Mouse (Mus musculus) liver, embryonic 16.5 days (tissue): ENCODE results near the gene Lce3f. TPM values are rescaled to one million over a fixed set of nuclear protein-coding genes. Genes with fewer than 3 reads are reported as not detected.

ENCODE experiments used
- ATAC-seq: fragments of 200-750 bp; cut with Nextera tagmentation; 2 replicates; pipeline ENCODE4 v1.8.0; 2017; ENCODE audit warnings: low read depth, mild to moderate bottlenecking, moderate number of reproducible peaks, moderate library complexity
- H3K27ac ChIP-seq: fragments of 300-500 bp; sonication (generic); 2 replicates; pipeline ENCODE4 v1.5.1; 2014; ENCODE audit warnings: mild to moderate bottlenecking, low read length
- H3K27me3 ChIP-seq: fragments of 300-500 bp; sonication (generic); 2 replicates; pipeline ENCODE4 v1.6.1; 2014; ENCODE audit warnings: low read depth, low read length, mixed read lengths; ENCODE audit not compliant: control insufficient read depth, insufficient read depth
- H3K36me3 ChIP-seq: fragments of 300-500 bp; sonication (generic); 2 replicates; pipeline ENCODE4 v1.6.1; 2014; ENCODE audit warnings: mild to moderate bottlenecking; ENCODE audit not compliant: control insufficient read depth, insufficient read depth
- H3K4me1 ChIP-seq: fragments of 300-500 bp; sonication (generic); 2 replicates; pipeline ENCODE4 v1.6.1; 2014; ENCODE audit warnings: low read depth, low read length, mixed read lengths; ENCODE audit not compliant: control insufficient read depth
- H3K4me2 ChIP-seq: fragments of 300-500 bp; sonication (generic); 2 replicates; pipeline ENCODE4 v1.6.1; 2014; ENCODE audit warnings: low read depth, low read length, mixed read lengths
- H3K4me3 ChIP-seq: fragments of 300-500 bp; sonication (generic); 2 replicates; pipeline ENCODE4 v1.5.1; 2014; ENCODE audit warnings: low read depth, mild to moderate bottlenecking, low read length
- H3K9ac ChIP-seq: fragments of 300-500 bp; sonication (generic); 2 replicates; pipeline ENCODE4 v1.6.1; 2014; ENCODE audit warnings: low read depth, low read length
- H3K9me3 ChIP-seq: fragments of 300-500 bp; sonication (generic); replicated peaks from 2 replicates; pipeline ENCODE4 v1.6.1; 2016; ENCODE audit warnings: low read length; ENCODE audit not compliant: control insufficient read depth
- WGBS: fragments of 180-500 bp; shearing (Covaris S2); extraction: QIAGEN DNeasy Blood & Tissue Kit; methylation state at CpG from one replicate; pipeline ENCODE4 v1.1.7; 2014; ENCODE audit not compliant: insufficient replicate concordance; 5-methylcytosine and 5-hydroxymethylcytosine counted together
- polyA plus RNA-seq: library from polyadenylated mRNA; unstranded; fragments of >200 nt; fragmentation: Nextera tagmentation; extraction: Ambion mirVana; gene quantifications from 2 replicates; pipeline ENCODE4 v1.2.1, GENCODE M21; 2015

Gene Lce3f
- not detected in 2 replicates for polyA plus RNA-seq

DNA sequence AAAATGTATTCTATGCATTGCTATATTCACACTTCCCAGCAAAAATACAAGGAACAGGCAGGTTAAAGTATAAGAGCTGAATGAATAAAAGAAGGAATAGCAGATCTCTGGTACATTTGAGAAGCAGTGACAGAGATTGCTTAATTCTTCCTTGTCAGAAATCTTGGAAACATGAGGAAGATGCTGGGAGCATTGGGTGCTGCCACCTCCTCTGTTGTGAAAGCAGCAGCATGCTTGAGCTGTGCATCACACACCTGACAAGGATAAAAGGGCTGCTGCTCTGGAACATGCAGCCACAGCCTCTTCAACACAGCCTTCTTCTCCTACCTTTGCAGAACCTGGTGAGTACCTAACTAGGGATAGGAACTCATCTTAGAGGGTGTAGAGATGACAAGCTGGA is at the start of gene Lce3f:
Lce3f (plus strand) TSS at position 301 of the 400 bp plus-strand sequence.
- Histone ChIP-seq H3K9ac (no peak within 1 kb of the TSS), H3K4me1 (no peaks in the 10 kb centered on the region), H3K4me3 (no peak within 1 kb of the TSS), H3K27me3 (no peaks in the 10 kb centered on the region), H3K4me2 (no peak within 1 kb of the TSS), H3K27ac (no peak within 1 kb of the TSS), H3K9me3 (no peaks in the 10 kb centered on the region), H3K36me3 (no peaks in the 10 kb centered on the region)
- ATAC-seq = no peak

DNA sequence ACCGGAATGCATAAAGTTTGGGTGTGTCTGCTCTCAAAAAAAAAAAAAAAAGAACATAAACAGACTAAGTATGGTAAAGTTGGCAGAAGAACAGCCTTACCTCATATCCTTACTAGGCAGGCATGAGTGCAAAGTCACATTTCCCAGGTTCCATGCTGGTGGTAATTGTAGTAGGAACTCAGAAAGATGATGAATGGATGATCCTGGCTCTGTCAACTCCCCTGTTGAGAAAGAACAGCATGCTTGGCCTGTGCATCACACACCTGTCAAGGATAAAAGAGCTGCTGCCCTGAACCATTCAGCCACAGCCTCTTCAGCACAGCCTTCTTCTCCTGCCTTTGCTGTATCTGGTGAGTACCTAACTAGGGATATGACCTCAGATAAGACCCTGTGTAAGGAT is 47.8 kb upstream of the Lce3f start, which contains the start of gene Lce3c:
Lce3c (plus strand) TSS at position 301 of the 400 bp plus-strand sequence.
- Histone ChIP-seq H3K36me3 (no peaks in the 10 kb centered on the region), H3K9me3 (no peaks in the 10 kb centered on the region), H3K27me3 (no peaks in the 10 kb centered on the region), H3K4me1 (no peaks in the 10 kb centered on the region), H3K27ac (no peak within 1 kb of the TSS), H3K4me2 (no peak within 1 kb of the TSS), H3K9ac (no peak within 1 kb of the TSS), H3K4me3 (no peak within 1 kb of the TSS)
- 57% methylated on average over 1 of the region's 1 CpGs for WGBS
- ATAC-seq = no peak

DNA sequence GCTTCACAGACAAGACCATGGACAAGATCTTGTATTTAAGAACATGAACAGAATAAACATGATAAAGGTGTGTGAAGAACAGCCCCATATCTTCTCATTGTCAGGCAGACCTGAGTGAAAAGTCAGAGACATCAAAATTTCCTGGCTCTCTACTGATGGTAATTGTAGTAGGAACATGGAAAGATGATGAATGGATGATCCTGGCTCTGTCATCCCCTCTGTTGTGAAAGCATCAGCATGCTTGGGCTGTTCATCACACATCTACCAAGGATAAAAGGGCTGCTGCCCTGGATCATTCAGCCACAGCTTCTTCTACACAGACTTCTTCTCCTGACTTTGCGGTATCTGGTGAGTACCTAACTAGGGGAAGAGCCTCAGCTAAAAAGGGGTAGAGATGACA is 34.9 kb upstream of the Lce3f start, which contains the start of gene Lce3d:
Lce3d (plus strand) TSS at position 301 of the 400 bp plus-strand sequence.
- Histone ChIP-seq H3K27me3 (no peaks in the 10 kb centered on the region), H3K9ac (no peak within 1 kb of the TSS), H3K4me3 (no peak within 1 kb of the TSS), H3K27ac (no peak within 1 kb of the TSS), H3K4me1 (no peaks in the 10 kb centered on the region), H3K36me3 (no peaks in the 10 kb centered on the region), H3K4me2 (no peak within 1 kb of the TSS), H3K9me3 (no peaks in the 10 kb centered on the region)
- 73% methylated on average over 1 of the region's 1 CpGs for WGBS
- no peak for ATAC-seq

DNA sequence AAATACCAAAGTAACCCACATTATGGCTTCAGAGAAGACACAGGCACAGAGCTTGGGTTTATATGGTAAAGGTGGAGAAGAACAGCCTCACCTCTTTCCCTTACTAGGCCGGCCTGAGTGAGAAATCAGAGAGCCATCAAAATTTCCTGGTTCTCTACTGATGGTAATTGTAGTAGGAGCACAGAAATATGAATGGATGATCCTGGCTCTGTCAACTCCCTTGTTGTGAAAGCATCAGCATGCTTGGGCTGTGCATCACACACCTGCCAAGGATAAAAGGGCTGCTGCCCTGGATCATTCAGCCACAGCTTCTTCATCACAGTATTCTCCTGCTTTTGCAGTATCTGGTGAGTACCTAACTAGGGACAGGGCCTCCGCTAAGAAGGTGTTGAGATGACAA is 25.3 kb upstream of the Lce3f start, which contains the start of gene Lce3e:
Lce3e (plus strand) TSS at position 301 of the 400 bp plus-strand sequence.
- no peak within 1 kb of the TSS for H3K9ac ChIP-seq
- H3K27me3 ChIP-seq = no peaks in the 10 kb centered on the region
- no peaks in the 10 kb centered on the region for H3K4me1 ChIP-seq
- H3K9me3 ChIP-seq = no peaks in the 10 kb centered on the region
- no peaks in the 10 kb centered on the region for H3K36me3 ChIP-seq
- H3K4me3 ChIP-seq = no peak within 1 kb of the TSS
- H3K27ac ChIP-seq = no peak within 1 kb of the TSS
- 54% methylated on average over 2 of the region's 2 CpGs for WGBS
- H3K4me2 ChIP-seq = no peak within 1 kb of the TSS
- ATAC-seq = no peak

DNA sequence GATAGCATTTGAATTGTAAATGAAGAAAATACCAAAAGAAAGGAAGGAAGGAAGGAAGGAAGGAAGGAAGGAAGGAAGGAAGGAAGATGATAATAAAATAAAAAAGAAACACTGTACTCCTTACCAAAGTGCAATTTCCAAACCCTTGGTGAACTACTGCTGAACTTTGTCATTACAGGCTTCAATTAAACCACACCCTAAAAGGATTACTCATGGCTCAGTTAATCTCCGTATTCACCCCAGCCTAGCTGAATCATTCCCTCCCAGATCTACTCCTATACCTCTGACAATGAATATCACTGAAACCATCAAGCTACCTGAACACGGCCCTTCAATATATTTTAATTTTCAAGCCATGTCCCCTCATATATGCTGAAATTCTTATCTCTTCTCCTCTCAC is 13.5 kb upstream of the Lce3f start:
- no peaks in the 10 kb centered on the region for H3K4me1 ChIP-seq
- no peak overlapping the region for H3K4me3 ChIP-seq
- no peaks in the 10 kb centered on the region for H3K9me3 ChIP-seq
- H3K27ac ChIP-seq = no peak overlapping the region
- H3K4me2 ChIP-seq = no peak overlapping the region
- ATAC-seq = no peak
- 53% methylated on average over 2 of the region's 2 CpGs for WGBS
- H3K36me3 ChIP-seq = no peaks in the 10 kb centered on the region
- no peak overlapping the region for H3K9ac ChIP-seq
- H3K27me3 ChIP-seq = no peaks in the 10 kb centered on the region

DNA sequence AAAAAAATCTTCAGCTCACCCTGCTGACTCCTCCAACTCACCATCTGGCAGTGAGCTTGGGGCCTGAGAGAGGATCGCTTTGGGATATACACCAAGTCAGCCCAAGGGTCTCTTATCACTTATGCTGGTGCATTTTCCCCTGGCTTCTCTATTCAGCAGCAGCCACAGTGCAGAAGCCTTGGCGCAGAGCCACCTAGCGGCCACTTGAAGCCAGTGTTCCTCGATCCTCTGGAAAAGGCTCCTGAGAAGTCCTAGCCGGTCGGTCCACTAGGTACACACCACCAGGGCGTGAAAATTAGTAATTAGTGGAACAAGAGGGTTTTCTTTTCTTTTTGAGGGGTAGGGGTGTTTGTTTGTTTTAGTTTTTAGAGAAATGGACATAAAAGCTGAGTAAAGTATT is 6.7 kb downstream of the Lce3f start:
- ATAC-seq = no peak
- Histone ChIP-seq H3K9ac (no peak overlapping the region), H3K27ac (no peak overlapping the region), H3K36me3 (no peaks in the 10 kb centered on the region), H3K4me1 (no peaks in the 10 kb centered on the region), H3K4me3 (no peak overlapping the region), H3K27me3 (no peaks in the 10 kb centered on the region), H3K9me3 (no peaks in the 10 kb centered on the region), H3K4me2 (no peak overlapping the region)
- WGBS = 6% methylated on average over 7 of the region's 7 CpGs

DNA sequence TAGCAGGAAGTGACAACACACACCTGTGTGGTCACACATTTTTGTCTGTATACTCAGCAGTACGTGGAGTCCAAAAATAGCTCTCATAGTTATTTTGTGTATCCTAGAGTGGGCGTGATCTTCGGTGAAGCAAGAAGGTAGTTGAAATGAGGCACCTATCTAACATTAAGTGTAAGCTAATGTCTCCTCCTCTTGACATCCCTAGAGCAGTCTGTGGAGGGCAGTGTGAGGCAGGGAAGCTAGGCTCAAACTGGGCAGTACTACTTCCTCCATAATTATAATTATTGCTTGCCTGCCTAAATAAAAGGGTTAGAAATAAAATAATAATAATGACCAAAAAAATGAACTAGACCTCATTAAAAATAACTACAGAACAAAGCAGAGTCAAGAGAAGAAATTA is 8.6 kb downstream of the Lce3f start:
- no peak overlapping the region for H3K27ac ChIP-seq
- H3K4me3 ChIP-seq = no peak overlapping the region
- no peaks in the 10 kb centered on the region for H3K36me3 ChIP-seq
- no peak overlapping the region for H3K9ac ChIP-seq
- no peaks in the 10 kb centered on the region for H3K4me1 ChIP-seq
- H3K4me2 ChIP-seq = no peak overlapping the region
- no peak for ATAC-seq
- H3K27me3 ChIP-seq = no peaks in the 10 kb centered on the region
- 55% methylated on average over 3 of the region's 3 CpGs for WGBS
- H3K9me3 ChIP-seq = no peaks in the 10 kb centered on the region

DNA sequence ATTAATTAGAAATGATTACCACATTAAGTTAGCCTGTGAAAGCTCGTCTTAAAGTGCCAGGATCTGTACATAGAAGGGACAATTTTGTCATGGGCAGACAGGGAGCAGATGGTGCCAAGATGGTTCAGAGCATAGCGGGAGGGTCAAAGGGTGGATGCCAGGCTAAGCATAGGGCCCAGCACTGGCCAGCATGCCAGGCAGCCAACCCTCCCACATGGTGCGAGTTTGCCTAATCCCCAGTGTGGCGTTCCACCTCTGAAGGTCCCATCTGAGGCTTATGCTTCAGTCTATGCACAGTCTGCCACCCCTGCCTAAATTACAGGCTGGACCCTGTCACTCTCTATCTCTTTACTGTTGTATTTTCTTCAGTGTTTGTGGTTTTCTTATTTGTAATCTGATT is 10.8 kb downstream of the Lce3f start:
- Histone ChIP-seq H3K4me3 (no peak overlapping the region), H3K9me3 (no peaks in the 10 kb centered on the region), H3K36me3 (no peaks in the 10 kb centered on the region), H3K27ac (no peak overlapping the region), H3K9ac (no peak overlapping the region), H3K4me2 (no peak overlapping the region), H3K4me1 (no peaks in the 10 kb centered on the region), H3K27me3 (no peaks in the 10 kb centered on the region)
- ATAC-seq = no peak
- WGBS = 58% methylated on average over 4 of the region's 4 CpGs

DNA sequence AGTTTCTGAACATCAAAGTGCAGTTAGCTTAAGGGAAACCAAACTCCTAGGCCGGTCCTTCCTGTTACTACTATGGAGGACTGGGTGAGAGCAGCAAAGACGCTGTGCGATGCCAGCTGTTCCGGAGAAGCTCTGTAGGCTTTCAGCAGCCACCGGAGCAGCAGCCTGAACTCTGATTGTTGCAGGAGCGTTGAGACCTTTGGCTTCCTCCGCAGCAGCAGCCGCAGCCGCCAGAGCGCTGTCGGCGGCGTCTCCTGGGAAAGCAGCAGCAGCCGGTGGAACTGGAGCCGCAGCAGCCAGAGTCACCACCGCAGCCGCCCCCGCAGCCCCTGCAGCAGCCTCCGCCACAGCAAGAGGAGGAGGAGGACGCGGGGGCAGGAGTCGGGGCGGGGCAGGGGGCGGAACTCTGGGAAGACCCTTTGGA is 22.4 kb downstream of the Lce3f start:
- no peak for ATAC-seq
- no peaks in the 10 kb centered on the region for H3K27me3 ChIP-seq
- H3K9ac ChIP-seq = no peak overlapping the region
- no peak overlapping the region for H3K27ac ChIP-seq
- H3K4me1 ChIP-seq = no peaks in the 10 kb centered on the region
- no peaks in the 10 kb centered on the region for H3K36me3 ChIP-seq
- peak overlapping the region; percentile 40; the same call in 1 of the 2 replicates for H3K4me3 ChIP-seq
- no peaks in the 10 kb centered on the region for H3K9me3 ChIP-seq
- H3K4me2 ChIP-seq = peak overlapping the region; percentile 38
- 1% methylated on average over 24 of the region's 24 CpGs for WGBS
